Mouse (Mus musculus) testis, adult 2 months (tissue): ENCODE results near the gene Atxn3.

Source experiments
- CTCF ChIP-seq: fragments of 200-500 bp; IDR thresholded peaks from 2 replicates; pipeline ENCODE4 v1.5.1; 2012; ENCODE audit warnings: low read depth, mild to moderate bottlenecking, inconsistent platforms, low read length, moderate library complexity; ENCODE audit not compliant: control insufficient read depth, insufficient read depth, insufficient replicate concordance
- POLR2A ChIP-seq: fragments of 200-500 bp; IDR thresholded peaks from 2 replicates; pipeline ENCODE4 v1.6.1; 2012; ENCODE audit warnings: low read depth, mild to moderate bottlenecking, inconsistent platforms, low read length, moderate library complexity; ENCODE audit not compliant: control insufficient read depth

DNA sequence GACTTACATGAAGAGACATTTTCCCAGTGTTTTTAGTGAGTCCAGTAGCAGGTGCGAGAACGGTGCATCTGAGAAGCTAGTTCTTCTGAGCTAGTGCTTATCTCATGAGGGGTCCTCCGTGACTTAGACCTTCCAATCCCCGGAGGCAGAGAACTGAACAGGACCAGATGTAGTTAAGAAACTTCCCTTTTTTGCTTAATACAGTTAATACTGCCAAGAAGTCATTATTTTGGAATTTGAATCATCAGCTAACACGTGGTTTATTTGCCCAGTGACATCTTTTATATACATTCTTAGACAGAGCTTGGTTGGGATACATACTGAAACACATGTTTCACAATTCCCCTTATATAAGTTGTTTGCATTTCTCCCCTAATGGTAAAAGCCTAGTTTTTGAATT lies 40.9 kb upstream of the Atxn3 start:
- TF ChIP-seq POLR2A (no peak), CTCF (no peak)
